Mouse (Mus musculus) hindbrain, embryonic 13.5 days (tissue): ENCODE data around the gene Cfhr1. TPM values are rescaled to one million over a fixed set of nuclear protein-coding genes. Genes with fewer than 3 reads are reported as not detected.

ENCODE experiments used
- ATAC-seq: fragments of 200-750 bp; cut with Nextera tagmentation; 2 replicates; pipeline ENCODE4 v1.8.0; 2017; ENCODE audit warnings: moderate TSS enrichment; ENCODE audit not compliant: low FRiP score
- H3K27ac ChIP-seq: fragments of 300-500 bp; sonication (generic); 2 replicates; pipeline ENCODE4 v1.5.1; 2015; ENCODE audit warnings: inconsistent platforms, mild to moderate bottlenecking, moderate library complexity
- H3K27me3 ChIP-seq: fragments of 300-500 bp; sonication (generic); 2 replicates; pipeline ENCODE4 v1.6.1; 2015; ENCODE audit warnings: mild to moderate bottlenecking, inconsistent platforms
- H3K36me3 ChIP-seq: fragments of 300-500 bp; sonication (generic); 2 replicates; pipeline ENCODE4 v1.6.1; 2015; ENCODE audit warnings: mild to moderate bottlenecking, inconsistent platforms
- H3K4me1 ChIP-seq: fragments of 300-500 bp; sonication (generic); replicated peaks from 2 replicates; pipeline ENCODE4 v1.6.1; 2015; ENCODE audit warnings: inconsistent platforms
- H3K4me2 ChIP-seq: fragments of 300-500 bp; sonication (generic); 2 replicates; pipeline ENCODE4 v1.6.1; 2015; ENCODE audit warnings: inconsistent platforms, mild to moderate bottlenecking, moderate library complexity
- H3K4me3 ChIP-seq: fragments of 300-500 bp; sonication (generic); 2 replicates; pipeline ENCODE4 v1.5.1; 2015; ENCODE audit warnings: mild to moderate bottlenecking, inconsistent platforms
- H3K9ac ChIP-seq: fragments of 300-500 bp; sonication (generic); 2 replicates; pipeline ENCODE4 v1.6.1; 2015; ENCODE audit warnings: mild to moderate bottlenecking, inconsistent platforms
- H3K9me3 ChIP-seq: fragments of 300-500 bp; sonication (generic); 2 replicates; pipeline ENCODE4 v1.6.1; 2016; ENCODE audit warnings: inconsistent platforms
- WGBS: fragments of 180-500 bp; shearing (Covaris S2); methylation state at CpG from one replicate; pipeline ENCODE4 v1.1.7; 2015; 5-methylcytosine and 5-hydroxymethylcytosine counted together
- polyA plus RNA-seq: library from polyadenylated mRNA; unstranded; fragments of >200 nt; fragmentation: Nextera tagmentation; extraction: Ambion mirVana; gene quantifications from 2 replicates; pipeline ENCODE4 v1.2.1, GENCODE M21; 2015

Cfhr1 gene
- not detected in 2 replicates for polyA plus RNA-seq

DNA sequence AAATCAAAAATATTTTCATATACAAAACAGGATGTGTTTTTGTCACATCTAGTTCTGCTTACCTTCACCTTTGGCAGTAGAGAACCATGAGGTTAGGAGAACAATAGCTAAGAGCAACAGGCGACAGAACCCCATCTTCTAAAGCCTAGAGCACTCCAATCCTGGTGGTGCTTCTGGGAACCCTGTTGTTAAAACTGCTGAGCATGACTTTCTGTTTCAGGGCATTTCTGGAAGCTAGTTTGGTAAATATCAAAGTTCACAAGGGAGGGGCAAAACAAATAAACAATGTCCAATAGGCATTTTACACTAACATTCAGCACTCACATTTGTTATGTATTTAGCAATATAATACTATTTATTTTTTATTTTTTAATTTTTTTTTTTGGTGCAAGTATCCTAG lies at the start of gene Cfhr1:
Gene Cfhr1, minus strand, starts transcription at position 249 of the 400 bp plus-strand sequence.
- no peak within 1 kb of the TSS for H3K27ac ChIP-seq
- H3K4me2 ChIP-seq: no peak within 1 kb of the TSS
- H3K4me3 ChIP-seq: no peak within 1 kb of the TSS
- no peaks in the 10 kb centered on the region for H3K4me1 ChIP-seq
- no peaks in the 10 kb centered on the region for H3K9me3 ChIP-seq
- no peak for ATAC-seq
- H3K36me3 ChIP-seq: no peaks in the 10 kb centered on the region
- H3K9ac ChIP-seq: no peak within 1 kb of the TSS
- 66% methylated on average over 1 of the region's 1 CpGs for WGBS
- H3K27me3 ChIP-seq: no peaks in the 10 kb centered on the region

DNA sequence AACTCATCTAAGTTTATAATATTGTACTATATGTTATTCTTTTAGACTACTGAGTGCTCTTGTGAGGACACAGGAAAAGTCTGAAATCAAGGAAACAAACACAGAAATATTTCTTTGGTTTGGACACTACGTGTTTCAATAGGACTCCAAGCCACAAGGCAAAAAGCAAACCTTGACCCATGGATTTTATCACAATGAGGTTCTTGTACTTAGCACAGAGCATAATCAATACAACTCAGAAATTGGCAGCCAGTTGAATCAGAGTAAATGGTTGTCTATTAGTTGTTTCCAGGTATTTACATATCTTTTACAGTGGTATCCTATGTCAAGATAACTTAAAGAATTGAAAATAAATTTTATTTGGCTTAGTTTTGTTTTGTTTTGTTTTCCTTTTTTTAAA lies 8.8 kb downstream of the Cfhr1 start:
- 80% methylated on average over 1 of the region's 1 CpGs for WGBS
- H3K4me2 ChIP-seq: no peak overlapping the region
- ATAC-seq: no peak
- no peak overlapping the region for H3K27ac ChIP-seq
- H3K27me3 ChIP-seq: no peaks in the 10 kb centered on the region
- no peaks in the 10 kb centered on the region for H3K36me3 ChIP-seq
- H3K4me1 ChIP-seq: no peaks in the 10 kb centered on the region
- no peak overlapping the region for H3K4me3 ChIP-seq
- no peaks in the 10 kb centered on the region for H3K9me3 ChIP-seq
- H3K9ac ChIP-seq: no peak overlapping the region

- Histone ChIP-seq H3K27ac (no peak overlapping the region), H3K4me2 (no peak overlapping the region), H3K9ac (no peak overlapping the region), H3K9me3 (no peaks in the 10 kb centered on the region), H3K4me3 (no peak overlapping the region), H3K36me3 (no peaks in the 10 kb centered on the region), H3K27me3 (no peaks in the 10 kb centered on the region), H3K4me1 (no peaks in the 10 kb centered on the region)
- WGBS: 82% methylated on average over 1 of the region's 1 CpGs
- ATAC-seq: no peak
Measured at GRCm38 (mm10) chr1:139548536-139548935, 11.5 kb downstream of the Cfhr1 start.

DNA sequence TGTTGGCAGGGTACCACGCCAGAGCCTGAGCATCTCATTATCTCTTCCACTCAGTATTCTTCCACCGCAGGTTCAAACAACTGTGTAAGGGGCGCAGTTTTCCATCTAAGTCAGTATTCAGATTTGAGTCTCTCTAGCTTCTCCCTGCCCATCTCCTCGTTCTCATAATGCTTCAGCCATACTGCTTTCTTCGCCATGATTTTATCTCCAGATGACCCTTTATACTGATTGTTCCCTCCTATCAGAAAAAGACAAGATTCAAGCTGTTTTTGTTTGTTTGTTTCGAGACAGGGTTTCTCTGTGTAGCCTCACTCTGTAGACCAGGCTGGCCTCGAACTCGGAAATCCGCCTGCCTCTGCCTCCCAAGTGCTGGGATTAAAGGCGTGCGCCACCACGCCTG lies 45.5 kb downstream of the Cfhr1 start:
- no peak for ATAC-seq
- no peak overlapping the region for H3K4me2 ChIP-seq
- no peak overlapping the region for H3K9ac ChIP-seq
- 92% methylated on average over 12 of the region's 12 CpGs for WGBS
- H3K27me3 ChIP-seq: no peaks in the 10 kb centered on the region
- H3K27ac ChIP-seq: no peak overlapping the region
- H3K4me1 ChIP-seq: no peaks in the 10 kb centered on the region
- no peaks in the 10 kb centered on the region for H3K9me3 ChIP-seq
- H3K36me3 ChIP-seq: no peaks in the 10 kb centered on the region
- H3K4me3 ChIP-seq: no peak overlapping the region

DNA sequence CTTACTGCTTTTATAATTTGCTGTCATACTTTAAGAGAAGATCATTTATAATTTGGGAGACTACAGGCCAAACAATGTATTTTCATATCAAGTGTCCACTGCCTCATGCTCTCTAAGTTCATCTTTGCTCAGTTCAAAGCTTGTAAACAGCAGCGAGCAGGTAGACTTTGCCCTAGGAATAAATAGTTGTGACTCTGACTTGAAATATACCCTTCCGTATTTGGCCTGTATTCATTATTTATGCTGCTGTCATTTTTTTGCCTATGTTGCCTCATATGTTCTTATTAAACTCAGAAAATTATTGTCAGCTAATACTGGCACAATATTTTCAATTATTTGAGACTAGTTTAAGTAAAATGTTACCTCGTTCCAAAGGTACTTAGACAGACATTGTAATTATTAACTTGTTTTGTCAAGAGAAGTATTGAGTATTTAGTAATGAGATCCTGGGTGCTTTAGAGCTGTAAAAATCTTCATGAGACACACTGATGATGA lies 58.8 kb downstream of the Cfhr1 start, which contains the start of gene F13b:
Gene F13b, plus strand, starts transcription at position 445 of the 495 bp plus-strand sequence.
- 93% methylated on average over 3 of the region's 3 CpGs for WGBS
- no peaks in the 10 kb centered on the region for H3K9me3 ChIP-seq
- no peak for ATAC-seq

DNA sequence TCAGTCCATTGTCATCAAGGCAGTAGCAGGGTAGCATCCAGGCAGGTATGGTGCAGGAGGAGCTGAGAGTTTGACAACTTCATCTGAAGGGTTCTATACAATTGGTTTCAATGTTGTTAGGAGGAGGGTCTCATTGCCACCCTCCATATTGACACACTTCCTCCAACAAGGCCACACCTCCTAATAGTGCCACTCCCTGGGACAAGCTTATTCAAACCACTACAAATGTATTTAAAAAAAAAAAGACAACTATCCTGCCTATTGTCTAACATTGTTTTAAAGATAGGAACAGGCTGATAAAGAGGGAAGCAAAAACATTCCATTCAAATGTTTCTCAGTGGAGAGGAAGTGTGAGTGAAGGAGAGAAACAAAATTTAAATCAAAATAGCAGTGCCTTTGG lies 60.3 kb downstream of the Cfhr1 start:
- Histone ChIP-seq H3K27ac (no peak overlapping the region), H3K27me3 (no peaks in the 10 kb centered on the region), H3K9ac (no peak overlapping the region), H3K4me3 (no peak overlapping the region), H3K4me1 (no peaks in the 10 kb centered on the region), H3K36me3 (no peaks in the 10 kb centered on the region), H3K9me3 (no peaks in the 10 kb centered on the region), H3K4me2 (no peak overlapping the region)
- no peak for ATAC-seq

More for the DNA sequence above, 58.8 kb downstream of the Cfhr1 start, which contains the start of gene F13b:
- H3K4me3 ChIP-seq: no peak within 1 kb of the TSS
- no peak within 1 kb of the TSS for H3K4me2 ChIP-seq
- H3K36me3 ChIP-seq: no peaks in the 10 kb centered on the region
- no peaks in the 10 kb centered on the region for H3K4me1 ChIP-seq
- no peak within 1 kb of the TSS for H3K27ac ChIP-seq
- no peak within 1 kb of the TSS for H3K9ac ChIP-seq
- no peaks in the 10 kb centered on the region for H3K27me3 ChIP-seq

Other genes with a start within 250 kb of the Cfhr1 start
- 1.7 and 2.7 TPM in 2 replicates for gene Crb1, start 183.2 kb downstream of the Cfhr1 start, polyA plus RNA-seq
- gene Zbtb41, start 138.0 kb downstream of the Cfhr1 start, polyA plus RNA-seq: 12.8 and 13.6 TPM in 2 replicates
- gene Aspm, start 105.5 kb downstream of the Cfhr1 start, polyA plus RNA-seq: 4.5 and 4.9 TPM in 2 replicates
- not detected in 2 replicates for gene F13b, start 58.6 kb downstream of the Cfhr1 start, polyA plus RNA-seq
- not detected in 2 replicates for gene Gm4788, start 221.0 kb upstream of the Cfhr1 start, polyA plus RNA-seq